Mouse (Mus musculus): ENCODE measurements around the gene Maip1.

Maip1 gene

DNA sequence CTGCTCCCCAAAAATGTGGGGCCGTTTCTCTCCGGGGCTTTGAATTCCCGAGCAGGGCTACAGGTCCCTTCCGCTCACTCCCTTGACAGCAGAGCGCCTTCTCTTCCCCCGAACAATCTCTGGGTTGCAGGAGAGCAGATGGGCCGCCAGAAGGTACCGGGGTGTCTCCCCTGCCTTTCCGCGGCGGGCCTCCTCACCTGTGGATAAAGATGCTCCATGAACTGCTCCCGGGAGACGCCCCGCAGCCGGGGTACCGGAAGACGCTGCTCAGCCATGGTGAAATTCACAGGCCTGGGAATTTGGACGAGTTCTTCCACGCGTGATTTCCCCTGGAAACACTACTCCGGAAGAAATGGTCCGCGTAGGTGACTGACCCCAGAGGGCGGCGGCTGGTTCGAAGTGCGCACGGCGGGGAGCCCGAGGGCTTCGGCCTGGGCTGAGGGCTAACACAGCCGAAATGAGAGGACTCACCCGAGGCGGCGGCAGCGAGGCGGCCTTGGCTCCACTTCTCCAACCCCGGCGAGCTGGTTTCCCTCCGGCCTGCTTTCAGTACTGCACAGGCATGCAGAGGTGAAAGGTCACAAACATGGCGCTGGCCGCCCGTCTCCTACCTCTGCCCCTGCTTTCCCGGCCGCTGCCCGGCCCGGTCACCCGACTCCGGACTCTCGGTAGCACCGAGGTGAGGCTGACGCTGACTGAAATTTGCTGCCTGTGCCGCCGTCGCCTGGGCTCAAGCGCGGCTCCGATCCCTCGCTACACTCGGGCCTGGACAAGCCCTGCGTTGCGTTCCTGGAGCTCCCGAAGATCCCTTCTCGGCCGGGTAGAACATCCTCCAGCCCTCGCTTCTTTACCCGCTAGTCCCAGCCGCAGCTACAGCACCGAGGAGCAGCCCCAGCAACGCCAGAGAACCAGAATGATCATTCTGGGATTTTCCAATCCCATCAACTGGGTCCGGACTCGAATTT is at the start of gene Maip1, which contains the start of gene Tyw5:
Gene Maip1 (plus strand): TSS at position 142 of the 965 bp plus-strand sequence.
Gene Tyw5 (minus strand): TSS at position 915 of the 965 bp plus-strand sequence.
- peak; percentile 88 for DNase-seq (ENCODE audit: low read depth)

DNA sequence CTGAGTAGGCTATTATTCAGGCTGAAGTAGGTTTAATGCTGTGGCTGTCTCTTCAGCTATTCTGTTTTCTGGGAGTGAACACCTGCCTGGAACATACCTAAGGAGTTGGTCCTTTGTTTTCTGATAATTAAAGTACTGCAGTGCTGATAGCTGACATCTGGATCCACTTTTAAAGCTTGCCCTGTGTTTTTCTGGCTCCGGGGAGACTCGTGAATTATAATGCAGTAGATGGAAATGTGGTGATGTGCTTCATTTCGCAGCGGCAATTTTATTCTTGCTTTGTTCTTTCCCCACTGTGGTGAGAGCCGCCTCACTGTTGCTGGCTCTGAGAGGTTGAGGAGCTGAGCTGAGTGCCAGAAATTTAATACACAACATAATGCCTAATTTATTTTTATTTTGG is 47.6 kb upstream of the Maip1 start:
- DNase-seq (ENCODE audit: low read depth): no peak

DNA sequence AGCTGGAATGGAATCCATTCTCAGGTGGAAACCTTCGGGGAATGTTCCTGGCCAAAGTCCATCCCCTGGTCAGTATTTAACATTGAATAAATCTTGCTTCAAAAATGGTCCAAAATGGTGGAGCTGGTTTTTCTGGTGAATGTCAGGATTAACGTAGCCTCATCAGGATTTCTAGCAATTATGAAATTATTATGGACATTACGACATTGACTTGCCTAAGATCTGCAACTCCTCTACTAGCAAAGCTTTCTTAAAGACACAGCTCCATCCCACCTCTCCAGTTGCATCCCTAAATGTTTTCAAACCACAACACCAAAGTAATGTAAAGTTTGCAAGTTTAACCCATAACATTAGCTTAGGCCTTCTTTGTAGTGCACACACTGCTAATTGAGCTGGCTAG is 38.7 kb upstream of the Maip1 start:
- no peak for DNase-seq (ENCODE audit: low read depth)

GRCm38 (mm10) chr1:57369111-57369510 is 37.0 kb upstream of the Maip1 start:
- no peak for DNase-seq (ENCODE audit: low read depth)

- DNase-seq (ENCODE audit: low read depth): no peak
These were observed 35.7 kb upstream of the Maip1 start for GRCm38 (mm10) chr1:57370451-57370850.

DNA sequence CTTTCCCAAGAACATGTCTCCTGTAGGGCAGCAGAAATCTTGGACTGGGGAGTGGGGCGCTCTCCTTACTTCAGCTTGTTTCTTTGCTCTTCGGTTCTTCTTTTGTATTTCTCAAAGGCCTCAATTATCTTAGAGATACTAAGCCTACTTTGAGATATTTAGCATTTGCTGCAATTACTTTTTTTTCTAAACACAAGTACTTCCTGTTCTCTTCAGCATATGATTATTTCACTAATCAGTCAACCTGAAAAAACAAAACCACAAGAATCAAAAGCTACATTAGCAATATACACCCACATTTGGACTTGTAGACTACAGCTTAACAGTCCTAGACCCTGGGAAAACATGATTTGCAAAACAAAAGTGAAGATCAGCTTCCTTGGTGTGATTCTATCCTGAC is 30.9 kb upstream of the Maip1 start:
- DNase-seq (ENCODE audit: low read depth): no peak

DNA sequence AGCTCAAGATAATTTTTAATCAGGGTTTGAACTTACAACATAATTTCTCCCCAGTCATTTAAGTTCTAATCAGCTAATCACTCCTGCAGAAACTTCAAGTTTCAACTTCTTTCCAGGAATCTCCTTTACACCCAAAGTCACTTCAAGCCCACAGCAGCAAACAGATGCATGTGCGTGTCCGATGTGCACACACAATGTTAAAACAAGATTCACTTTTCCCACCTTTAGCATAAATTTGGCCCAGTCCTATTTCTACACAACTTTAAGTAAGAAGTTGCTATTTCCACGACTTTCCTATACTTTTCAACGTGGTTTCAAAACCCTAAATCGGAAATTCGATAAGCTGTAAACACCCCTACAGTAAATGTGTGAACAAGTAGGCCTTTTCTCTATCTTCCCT is 29.3 kb upstream of the Maip1 start:
- DNase-seq (ENCODE audit: low read depth): peak; percentile 3

- DNase-seq (ENCODE audit: low read depth): peak; percentile 78
These were observed 28.5 kb upstream of the Maip1 start, which contains the start of gene 1700066M21Rik for GRCm38 (mm10) chr1:57377376-57378341. Gene 1700066M21Rik (plus strand): TSS chr1:57377620.

- no peak for DNase-seq (ENCODE audit: low read depth)
These were observed 19.6 kb upstream of the Maip1 start for GRCm38 (mm10) chr1:57386519-57386918.

- no peak for DNase-seq (ENCODE audit: low read depth)
These were observed 18.3 kb upstream of the Maip1 start for GRCm38 (mm10) chr1:57387876-57388275.

DNA sequence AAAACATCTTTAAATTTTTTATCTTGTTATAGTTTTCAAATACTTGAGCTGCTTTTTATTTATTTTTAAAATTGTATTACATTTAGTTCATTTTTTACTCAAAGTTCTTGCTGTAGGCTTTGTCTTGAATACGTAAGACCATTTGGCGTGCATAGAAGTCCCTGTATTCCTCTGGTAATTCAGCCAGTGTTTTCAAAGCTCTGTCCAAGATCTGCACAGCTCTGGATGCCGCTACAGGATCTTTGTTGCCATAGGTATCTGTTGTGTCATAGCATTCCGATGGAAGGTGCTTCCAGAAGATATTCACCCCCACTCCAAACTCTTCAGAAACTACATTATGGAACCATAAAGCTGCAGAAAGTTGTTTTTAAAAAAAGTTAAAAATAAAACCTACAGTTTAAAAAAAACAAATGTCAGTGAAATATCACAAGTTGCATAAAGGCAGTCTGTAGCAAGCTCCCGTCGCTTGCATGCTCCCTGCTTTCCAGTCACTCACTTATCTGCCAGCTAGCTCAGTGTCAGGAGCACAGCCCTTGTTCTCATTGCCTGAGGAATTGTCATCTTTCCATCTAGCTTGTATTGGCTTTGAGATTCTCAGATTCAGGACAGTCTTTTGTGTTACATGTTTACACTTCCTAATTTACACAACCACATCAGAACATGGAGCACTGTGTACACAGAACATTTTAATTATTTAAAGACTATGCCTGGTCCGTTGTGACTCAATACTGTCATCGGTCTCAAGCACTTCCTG is 17.5 kb upstream of the Maip1 start:
- DNase-seq (ENCODE audit: low read depth): no peak

DNA sequence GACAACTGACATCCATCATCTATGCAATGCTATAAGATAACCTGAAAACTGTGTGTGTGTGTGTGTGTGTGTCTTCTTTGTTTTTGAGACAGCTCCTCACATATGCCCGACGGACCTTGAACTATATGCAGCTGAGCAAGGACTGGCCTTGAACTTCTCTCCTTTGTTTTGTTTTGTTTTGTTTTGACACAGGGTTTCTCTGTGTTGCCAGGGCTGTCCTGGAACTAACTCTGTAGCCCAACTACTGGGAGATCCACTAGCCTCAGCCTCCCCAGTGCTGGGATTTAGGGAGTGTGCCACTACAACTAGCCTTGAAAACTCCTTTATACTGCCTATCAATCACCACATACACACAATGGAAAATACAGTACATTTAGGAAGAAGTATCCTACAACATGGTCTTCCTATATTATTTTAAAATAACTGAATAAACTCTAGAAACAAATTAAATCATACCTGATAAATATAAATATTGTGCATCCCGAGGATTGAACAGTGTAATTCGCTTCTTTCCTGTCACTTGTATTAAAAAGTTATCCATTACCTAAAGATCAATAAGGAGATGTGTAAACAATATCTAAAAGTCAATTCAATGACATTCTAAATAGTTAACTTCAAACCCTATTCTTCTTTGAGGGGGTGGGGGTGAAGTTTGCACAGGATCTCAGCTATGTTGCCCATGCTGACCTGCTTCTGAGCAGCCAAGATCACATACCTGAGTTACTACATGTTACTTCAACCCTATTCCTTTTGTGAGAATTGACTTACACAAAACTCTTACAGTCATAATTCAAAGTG is 14.9 kb upstream of the Maip1 start:
- no peak for DNase-seq (ENCODE audit: low read depth)

GRCm38 (mm10) chr1:57392417-57392816 is 13.7 kb upstream of the Maip1 start:
- DNase-seq (ENCODE audit: low read depth): no peak

- DNase-seq (ENCODE audit: low read depth): peak; percentile 71
These were observed 12.1 kb upstream of the Maip1 start for GRCm38 (mm10) chr1:57394051-57394450.

DNA sequence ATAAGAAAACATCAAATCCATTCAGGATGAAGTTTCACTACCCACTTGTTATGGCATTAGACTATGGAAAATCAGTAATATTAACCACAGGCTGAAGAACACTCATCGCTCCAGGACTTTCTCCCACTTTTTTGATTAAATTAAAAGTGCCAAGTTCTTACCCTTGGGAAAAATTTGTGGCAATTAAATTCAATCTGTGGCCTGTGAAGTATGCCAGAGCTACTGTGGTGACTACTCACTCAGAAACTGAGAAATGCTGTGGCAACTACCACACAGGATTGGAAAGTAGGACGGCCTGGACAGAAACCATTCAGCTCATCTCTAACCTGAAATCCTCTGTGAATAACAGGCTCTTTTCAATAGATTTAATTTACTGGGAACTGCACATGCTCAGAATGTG is 5.8 kb upstream of the Maip1 start:
- no peak for DNase-seq (ENCODE audit: low read depth)

- no peak for DNase-seq (ENCODE audit: low read depth)
These were observed 5.3 kb upstream of the Maip1 start for GRCm38 (mm10) chr1:57400877-57401276.

- no peak for DNase-seq (ENCODE audit: low read depth)
These were observed 4.0 kb upstream of the Maip1 start for GRCm38 (mm10) chr1:57402116-57402515.

DNA sequence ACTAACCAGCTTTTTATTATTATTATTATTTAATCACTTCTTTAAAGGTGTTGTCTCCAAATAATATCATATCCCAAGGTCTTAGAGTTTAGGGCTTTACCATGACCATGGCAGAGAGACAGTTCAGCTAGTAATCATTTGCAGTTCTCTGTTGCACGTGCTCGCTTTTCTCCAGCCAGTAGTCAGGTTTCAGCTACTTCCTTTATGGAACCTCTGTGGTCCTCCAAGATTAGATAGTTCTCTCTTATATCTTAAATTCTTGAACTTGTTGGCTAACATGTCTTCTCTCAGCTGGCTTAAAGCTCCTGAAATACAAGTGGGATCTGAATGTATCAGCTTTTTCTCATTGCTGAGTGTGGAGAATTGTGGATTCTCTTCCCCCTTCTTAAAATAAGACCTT is 2.9 kb downstream of the Maip1 start:
- no peak for DNase-seq (ENCODE audit: low read depth)

DNA sequence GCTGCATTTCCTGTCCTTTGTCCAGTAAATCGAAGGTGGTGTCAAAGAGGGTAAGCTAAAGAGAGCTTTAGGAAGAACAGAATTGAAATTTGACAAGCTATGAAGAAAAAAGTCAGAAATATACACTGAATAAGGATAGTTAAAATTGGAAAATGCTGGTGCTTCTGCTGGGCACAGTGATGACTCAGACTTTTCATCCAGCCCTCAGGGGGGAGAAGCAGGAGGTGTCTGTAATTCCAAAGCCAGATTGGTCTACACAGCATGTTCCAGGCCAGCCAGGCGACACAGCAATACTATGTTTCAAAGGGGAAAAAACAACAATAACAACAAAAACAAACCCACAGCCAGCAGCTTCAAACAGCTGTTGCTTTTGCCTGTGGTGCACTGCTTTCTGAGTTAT is 7.3 kb downstream of the Maip1 start:
- no peak for DNase-seq (ENCODE audit: low read depth)

GRCm38 (mm10) chr1:57423696-57424095 is 17.6 kb downstream of the Maip1 start:
- DNase-seq (ENCODE audit: low read depth): no peak
